Mouse (Mus musculus) E14TG2a.4 (cell line): ENCODE measurements around the gene Sertad2.
A peak's percentile ranks its signal among the peaks of the same experiment; 100 is the strongest.

Source experiments
- H3K27me3 ChIP-seq: 2 replicates; pipeline ENCODE4 v1.6.1; 2014; ENCODE audit warnings: low read length, control low read depth; ENCODE audit not compliant: insufficient read depth
- H3K36me3 ChIP-seq: 2 replicates; pipeline ENCODE4 v1.6.1; 2014; ENCODE audit warnings: low read length, control low read depth; ENCODE audit not compliant: insufficient read depth
- H3K4me1 ChIP-seq: replicated peaks from 2 replicates; pipeline ENCODE4 v1.6.1; 2014; ENCODE audit warnings: low read depth, low read length, control low read depth
- H3K4me3 ChIP-seq: replicated peaks from 2 replicates; pipeline ENCODE4 v1.5.1; 2014; ENCODE audit warnings: mild to moderate bottlenecking, low read length
- H3K9me3 ChIP-seq: 2 replicates; pipeline ENCODE4 v1.6.1; 2014; ENCODE audit warnings: low read length, control low read depth
- CTCF ChIP-seq: conservative IDR thresholded peaks from 2 replicates; pipeline ENCODE4 v1.5.1; 2014; ENCODE audit warnings: low read length
- NANOG ChIP-seq: IDR thresholded peaks from 2 replicates; pipeline ENCODE4 v1.6.1; 2014; ENCODE audit warnings: borderline replicate concordance, low read length, mixed read lengths
- POU5F1 ChIP-seq: IDR thresholded peaks from 2 replicates; pipeline ENCODE4 v1.6.1; 2014; ENCODE audit warnings: low read length, borderline replicate concordance

Gene Sertad2

DNA sequence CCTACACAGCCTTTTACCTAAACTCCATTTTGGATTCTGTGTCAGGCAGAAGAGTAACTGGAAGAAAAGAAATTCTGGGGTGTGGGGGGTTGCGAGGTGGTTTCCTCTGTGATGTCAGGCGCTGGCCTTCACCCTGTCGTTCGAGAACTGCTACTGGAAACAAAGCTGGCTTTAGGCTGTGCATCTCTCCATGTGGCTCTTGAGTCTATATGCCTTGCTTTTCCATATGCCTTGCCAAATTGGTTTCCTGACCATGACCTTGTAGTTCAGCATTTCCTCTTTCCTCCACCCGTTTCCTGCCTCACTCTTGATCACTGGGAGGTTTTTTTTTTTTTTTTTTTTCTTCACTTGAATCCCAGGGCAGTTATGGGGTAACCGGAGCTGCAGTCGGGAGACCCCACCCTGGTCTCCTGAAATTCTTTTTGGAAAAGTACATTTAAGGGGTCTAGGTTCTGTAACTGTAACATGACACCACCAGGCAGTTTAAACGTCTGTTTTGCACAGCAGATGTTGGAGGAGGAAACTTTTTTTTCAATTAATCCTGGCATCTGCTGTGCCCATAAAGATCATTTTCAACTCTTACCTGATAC lies 33.1 kb downstream of the Sertad2 start:
- TF ChIP-seq POU5F1 (no peak), CTCF (no peak), NANOG (no peak)
- peaks cover 14% of the 10 kb centered on the region; the same call in 1 of the 2 replicates for H3K36me3 ChIP-seq
- H3K9me3 ChIP-seq = peaks cover 6% of the 10 kb centered on the region; the same call in 1 of the 2 replicates
- H3K4me1 ChIP-seq = peaks cover 42% of the 10 kb centered on the region
- H3K27me3 ChIP-seq = no peaks in the 10 kb centered on the region
- no peak overlapping the region for H3K4me3 ChIP-seq

GRCm38 (mm10) chr11:20582758-20583157 lies 39.7 kb downstream of the Sertad2 start:
- H3K9me3 ChIP-seq = no peaks in the 10 kb centered on the region
- no peaks in the 10 kb centered on the region for H3K36me3 ChIP-seq
- H3K4me1 ChIP-seq = peaks cover 68% of the 10 kb centered on the region
- TF ChIP-seq CTCF (no peak), POU5F1 (no peak), NANOG (no peak)
- no peak overlapping the region for H3K4me3 ChIP-seq
- no peaks in the 10 kb centered on the region for H3K27me3 ChIP-seq

DNA sequence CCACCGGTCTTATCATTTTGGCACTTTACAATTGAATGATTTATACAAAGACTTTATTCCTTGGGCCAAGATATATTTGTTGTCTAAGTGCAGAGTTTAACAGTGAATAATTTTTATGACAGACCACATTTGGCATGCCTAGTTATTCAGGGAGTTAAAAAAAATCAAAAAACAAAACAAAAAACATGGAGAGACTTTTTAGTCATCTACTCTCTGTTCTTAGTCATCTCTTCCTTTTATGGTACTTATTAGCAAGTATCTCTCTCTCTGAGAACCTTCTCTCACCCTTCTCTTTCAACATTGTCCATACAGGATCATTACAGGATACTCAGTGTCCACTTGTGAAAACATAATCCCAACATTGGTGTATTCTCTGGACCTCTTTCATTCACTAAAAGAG lies 42.2 kb downstream of the Sertad2 start:
- H3K4me1 ChIP-seq = peaks cover 60% of the 10 kb centered on the region
- H3K9me3 ChIP-seq = no peaks in the 10 kb centered on the region
- TF ChIP-seq NANOG (no peak), CTCF (no peak)
- H3K36me3 ChIP-seq = no peaks in the 10 kb centered on the region
- H3K27me3 ChIP-seq = no peaks in the 10 kb centered on the region
- no peak overlapping the region for H3K4me3 ChIP-seq

GRCm38 (mm10) chr11:20586180-20586579 lies 43.1 kb downstream of the Sertad2 start:
- Histone ChIP-seq H3K4me3 (no peak overlapping the region), H3K4me1 (peaks cover 56% of the 10 kb centered on the region), H3K27me3 (no peaks in the 10 kb centered on the region), H3K9me3 (no peaks in the 10 kb centered on the region), H3K36me3 (no peaks in the 10 kb centered on the region)
- TF ChIP-seq POU5F1 (no peak), NANOG (no peak), CTCF (no peak)

GRCm38 (mm10) chr11:20589393-20589792 lies 46.3 kb downstream of the Sertad2 start:
- Histone ChIP-seq H3K4me3 (no peak overlapping the region), H3K9me3 (no peaks in the 10 kb centered on the region), H3K4me1 (peaks cover 44% of the 10 kb centered on the region), H3K27me3 (no peaks in the 10 kb centered on the region), H3K36me3 (no peaks in the 10 kb centered on the region)
- TF ChIP-seq POU5F1 (no peak), NANOG (no peak), CTCF (no peak)

DNA sequence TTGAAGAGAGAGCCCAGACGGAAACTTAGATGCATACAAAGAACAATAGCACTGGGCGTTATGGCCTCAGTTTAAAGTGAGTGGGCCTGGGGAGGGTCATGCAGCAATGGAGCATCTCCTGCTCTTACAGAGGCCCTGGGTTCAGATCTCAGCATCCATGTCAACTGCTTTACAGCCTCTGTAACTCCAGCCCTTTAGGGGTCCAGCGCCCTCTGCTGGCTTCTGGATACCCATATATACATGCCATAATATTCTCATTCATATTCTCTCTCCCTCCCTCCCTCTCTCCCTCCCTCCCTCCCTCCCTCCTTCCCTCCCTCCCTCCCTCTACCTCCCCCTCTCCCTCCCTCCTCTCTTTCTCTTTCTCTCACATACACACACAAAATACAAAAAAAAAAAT lies 49.0 kb downstream of the Sertad2 start:
- peaks cover 20% of the 10 kb centered on the region for H3K4me1 ChIP-seq
- H3K9me3 ChIP-seq = no peaks in the 10 kb centered on the region
- no peak overlapping the region for H3K4me3 ChIP-seq
- no peaks in the 10 kb centered on the region for H3K27me3 ChIP-seq
- TF ChIP-seq NANOG = no peak
- TF ChIP-seq POU5F1 = no peak
- TF ChIP-seq CTCF = peak; percentile 23
- no peaks in the 10 kb centered on the region for H3K36me3 ChIP-seq

DNA sequence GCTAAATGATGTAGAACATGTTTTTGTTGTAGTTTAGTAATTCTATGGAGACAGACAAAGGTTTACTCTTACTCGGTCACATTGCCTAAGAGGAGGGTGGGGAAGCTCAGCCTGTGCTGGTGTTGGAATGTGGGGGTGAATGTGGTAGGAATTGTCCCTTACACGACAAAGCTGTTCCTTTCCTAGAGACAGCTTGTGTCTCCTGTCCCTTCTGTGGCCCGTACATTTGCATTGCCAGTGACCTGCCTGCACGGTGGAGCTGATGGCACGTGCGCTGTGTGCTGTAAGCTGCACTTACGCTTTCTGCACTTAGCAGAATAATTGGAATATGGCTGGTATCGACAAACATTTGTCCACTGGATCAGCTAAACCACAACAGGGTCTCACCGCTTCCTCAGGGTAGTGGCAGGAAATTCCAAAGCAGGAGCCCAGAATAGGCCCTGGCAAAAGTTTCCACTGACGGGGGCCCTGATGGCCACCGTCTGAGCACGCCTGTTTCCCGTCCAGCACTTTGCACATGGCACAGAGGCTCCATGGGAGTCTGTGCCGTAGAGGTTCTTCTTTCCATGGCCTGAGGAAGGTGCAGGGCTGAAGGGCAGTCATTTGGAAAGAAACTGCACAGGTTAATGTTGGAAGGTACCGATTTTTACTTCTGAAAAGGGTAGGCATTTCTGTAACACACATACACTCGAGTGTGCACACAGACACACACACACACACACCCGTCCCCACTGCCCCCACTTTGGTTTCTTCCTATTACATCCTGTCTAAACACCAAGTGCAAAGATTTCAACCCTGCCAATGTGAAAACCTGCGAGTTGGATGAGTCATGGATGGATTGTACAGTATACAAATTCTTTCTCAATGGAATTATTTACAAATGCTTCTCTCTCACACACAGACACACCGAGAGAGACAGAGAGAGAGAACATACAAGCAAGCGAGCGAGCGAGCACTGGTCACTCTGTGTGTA lies 51.5 kb downstream of the Sertad2 start:
- Histone ChIP-seq H3K36me3 (peaks cover 4% of the 10 kb centered on the region; the same call in 1 of the 2 replicates), H3K9me3 (no peaks in the 10 kb centered on the region), H3K4me3 (no peak overlapping the region), H3K27me3 (no peaks in the 10 kb centered on the region), H3K4me1 (peaks cover 14% of the 10 kb centered on the region)
- no peak for TF ChIP-seq POU5F1
- no peak for TF ChIP-seq CTCF
- TF ChIP-seq NANOG = no peak

DNA sequence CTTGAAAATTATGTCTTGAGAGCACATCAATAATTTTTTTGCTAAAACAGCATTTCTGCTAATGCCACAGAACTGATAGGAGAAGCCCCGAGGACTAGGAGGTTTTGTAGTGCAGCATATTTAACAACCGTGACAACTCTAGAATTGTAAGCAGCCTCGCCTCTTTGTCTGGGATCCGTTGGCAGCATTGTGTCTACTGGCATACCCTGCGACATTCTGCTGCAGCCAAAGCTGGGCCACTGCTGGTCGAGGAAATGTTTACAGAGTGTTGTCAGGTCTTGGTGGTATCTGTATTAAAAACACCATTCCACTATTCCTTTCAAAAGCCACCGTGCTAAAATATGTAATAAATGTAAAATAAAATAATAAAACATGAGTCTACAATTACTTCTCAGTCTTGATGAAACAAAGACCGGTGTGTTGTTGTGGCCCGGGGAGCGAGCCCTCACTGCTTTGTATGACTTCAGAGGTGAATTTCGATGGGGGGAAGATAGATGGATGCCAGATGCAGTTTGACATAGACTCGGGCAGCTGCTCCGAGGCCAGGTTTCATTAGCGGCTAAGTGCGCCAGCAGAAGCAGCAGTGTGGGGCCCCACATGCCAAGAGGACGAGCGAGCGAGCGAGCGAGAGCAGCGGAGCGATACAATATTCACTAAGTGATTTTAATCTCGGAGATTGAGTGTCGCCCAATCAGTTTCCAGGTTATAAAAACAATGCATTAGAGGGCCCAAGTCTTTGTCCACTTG lies 60.2 kb downstream of the Sertad2 start:
- Histone ChIP-seq H3K36me3 (peaks cover under 1% of the 10 kb centered on the region), H3K9me3 (no peaks in the 10 kb centered on the region), H3K4me1 (peaks cover 18% of the 10 kb centered on the region), H3K27me3 (no peaks in the 10 kb centered on the region), H3K4me3 (no peak overlapping the region)
- TF ChIP-seq NANOG (no peak), CTCF (no peak), POU5F1 (no peak)
